Comparison of ENCODE assay signal across 19 mouse cellular contexts in genomic region chr10:96635472-96635871, GRCm38 (mm10). TPM values are rescaled to one million over a fixed set of nuclear protein-coding genes. Genes with fewer than 3 reads are reported as not detected.
A peak's percentile ranks its signal among the peaks of the same experiment; 100 is the strongest.
DNase-seq lines count a peak whose midpoint lies in the region; ATAC-seq lines count a peak whose summit lies in the region.
"Had no signal": no experiment of that assay in that cellular context is flagged by ENCODE, and none has a peak within 500 bp of the region (broad histone marks: within the 10 kb centered on the region; RNA-seq: fewer than 3 reads in every experiment).

No protein-coding gene starts in this region.

- DNase-seq in forebrain, embryonic 10.5 days (ENCODE audit: extremely low spot score, low spot score) = no peak
- DNase-seq in forebrain, embryonic 11.5 days (ENCODE audit: low spot score) = no peak
- DNase-seq in kidney, postnatal 14 days = no peak
- DNase-seq in CD4-positive helper T cell, adult 2 months (ENCODE audit: low read depth, low spot score) = peak; percentile 32
- no peak for DNase-seq in frontal cortex, adult 2 months (ENCODE audit: extremely low spot score in 1 of 2, low spot score in 1 of 2)
- no peak for DNase-seq in layer of hippocampus, adult 18-20 months (ENCODE audit: low spot score in 2 of 2)
- DNase-seq: adrenal gland, postnatal 25 days; cerebellum, postnatal 14 days; heart, adult 2 months; heart, postnatal 10 days; kidney, adult 8-10 months; lung, postnatal 4 days had no signal

- ATAC-seq in forebrain, embryonic 11.5 days (replicated peaks; ENCODE audit: low FRiP score) = no peak
- peak; percentile 74 for ATAC-seq in kidney, embryonic 16.5 days (ENCODE audit: low FRiP score, low TSS enrichment)
- ATAC-seq in intestine, embryonic 16.5 days = peak; percentile 36

- peaks cover 4% of the 10 kb centered on the region; the same call in 1 of the 2 replicates for H3K4me1 ChIP-seq in forebrain, embryonic 10.5 days
- no peaks in the 10 kb centered on the region for H3K4me1 ChIP-seq in forebrain, embryonic 11.5 days (replicated peaks; ENCODE audit: control insufficient read depth, insufficient read depth, low read length)
- H3K4me1 ChIP-seq in kidney, embryonic 16.5 days (ENCODE audit: insufficient read depth, low read length) = peaks cover 10% of the 10 kb centered on the region
- H3K4me1 ChIP-seq in intestine, embryonic 16.5 days (ENCODE audit: control insufficient read depth, insufficient read depth, low read length) = peaks cover 16% of the 10 kb centered on the region
- H3K4me1 ChIP-seq: limb, embryonic 13.5 days had no signal

- H3K4me3 ChIP-seq in forebrain, embryonic 10.5 days = no peak overlapping the region
- no peak overlapping the region for H3K4me3 ChIP-seq in forebrain, embryonic 11.5 days (ENCODE audit: low read depth, low read length)
- H3K4me3 ChIP-seq in kidney, embryonic 16.5 days (ENCODE audit: low read length) = no peak overlapping the region
- no peak overlapping the region for H3K4me3 ChIP-seq in intestine, embryonic 16.5 days (ENCODE audit: low read length)
- H3K4me3 ChIP-seq: embryonic facial prominence, embryonic 12.5 days; forebrain, embryonic 12.5 days; heart, adult 2 months; limb, embryonic 13.5 days; myocyte had no signal

- WGBS in forebrain, embryonic 10.5 days = 79% methylated on average over 4 of the region's 4 CpGs
- WGBS in forebrain, embryonic 11.5 days = 73% methylated on average over 4 of the region's 4 CpGs
- WGBS in kidney, embryonic 16.5 days = 10% methylated on average over 4 of the region's 4 CpGs
- WGBS in intestine, embryonic 16.5 days = 18% methylated on average over 4 of the region's 4 CpGs

- H3K27me3 ChIP-seq in forebrain, embryonic 10.5 days (ENCODE audit: poor library complexity, severe bottlenecking) = no peaks in the 10 kb centered on the region
- H3K27me3 ChIP-seq in forebrain, embryonic 11.5 days (ENCODE audit: control insufficient read depth, insufficient read depth, low read length) = no peaks in the 10 kb centered on the region
- no peaks in the 10 kb centered on the region for H3K27me3 ChIP-seq in kidney, embryonic 16.5 days (ENCODE audit: insufficient read depth, low read length)
- no peaks in the 10 kb centered on the region for H3K27me3 ChIP-seq in intestine, embryonic 16.5 days (replicated peaks; ENCODE audit: control insufficient read depth, insufficient read depth, low read length)
- H3K27me3 ChIP-seq: embryonic facial prominence, embryonic 12.5 days; forebrain, embryonic 12.5 days; limb, embryonic 13.5 days had no signal

- H3K36me3 ChIP-seq in forebrain, embryonic 10.5 days (replicated peaks) = peaks cover 11% of the 10 kb centered on the region
- H3K36me3 ChIP-seq in forebrain, embryonic 11.5 days (ENCODE audit: control insufficient read depth, insufficient read depth, low read length) = no peaks in the 10 kb centered on the region
- no peaks in the 10 kb centered on the region for H3K36me3 ChIP-seq in kidney, embryonic 16.5 days (ENCODE audit: insufficient read depth, low read length)
- no peaks in the 10 kb centered on the region for H3K36me3 ChIP-seq in intestine, embryonic 16.5 days (ENCODE audit: control insufficient read depth, insufficient read depth, low read length)
- H3K36me3 ChIP-seq: embryonic facial prominence, embryonic 12.5 days; forebrain, embryonic 12.5 days had no signal

- H3K9ac ChIP-seq in forebrain, embryonic 11.5 days (ENCODE audit: low read length) = no peak overlapping the region
- no peak overlapping the region for H3K9ac ChIP-seq in kidney, embryonic 16.5 days (replicated peaks; ENCODE audit: low read length)
- H3K9ac ChIP-seq in intestine, embryonic 16.5 days (ENCODE audit: low read depth, low read length) = no peak overlapping the region
- H3K9ac ChIP-seq: embryonic facial prominence, embryonic 12.5 days; forebrain, embryonic 12.5 days; limb, embryonic 13.5 days had no signal

- no peaks in the 10 kb centered on the region for H3K9me3 ChIP-seq in forebrain, embryonic 10.5 days
- H3K9me3 ChIP-seq in forebrain, embryonic 11.5 days (ENCODE audit: control insufficient read depth, low read length) = no peaks in the 10 kb centered on the region
- H3K9me3 ChIP-seq in kidney, embryonic 16.5 days (ENCODE audit: low read length) = no peaks in the 10 kb centered on the region
- H3K9me3 ChIP-seq in intestine, embryonic 16.5 days (ENCODE audit: control insufficient read depth, low read length) = no peaks in the 10 kb centered on the region
- H3K9me3 ChIP-seq: embryonic facial prominence, embryonic 12.5 days; forebrain, embryonic 12.5 days; limb, embryonic 13.5 days had no signal

- H3K27ac ChIP-seq in forebrain, embryonic 10.5 days = 0 out of 2 replicates have a peak overlapping the region, but pooled peaks have one; percentile 40
- H3K27ac ChIP-seq in forebrain, embryonic 11.5 days (ENCODE audit: low read depth, low read length) = no peak overlapping the region
- peak overlapping the region; percentile 18; the same call in 1 of the 2 replicates for H3K27ac ChIP-seq in kidney, embryonic 16.5 days (ENCODE audit: low read length)
- H3K27ac ChIP-seq in intestine, embryonic 16.5 days (ENCODE audit: low read length) = peak overlapping the region; percentile 57; the same call in 1 of the 2 replicates
- H3K27ac ChIP-seq: embryonic facial prominence, embryonic 12.5 days; forebrain, embryonic 12.5 days; heart, adult 2 months; limb, embryonic 13.5 days had no signal

- H3K4me2 ChIP-seq in forebrain, embryonic 11.5 days (ENCODE audit: low read depth, low read length, severe bottlenecking) = no peak overlapping the region
- H3K4me2 ChIP-seq in kidney, embryonic 16.5 days (replicated peaks; ENCODE audit: low read depth, low read length) = no peak overlapping the region
- no peak overlapping the region for H3K4me2 ChIP-seq in intestine, embryonic 16.5 days (ENCODE audit: low read depth, low read length)
- H3K4me2 ChIP-seq: embryonic facial prominence, embryonic 12.5 days; forebrain, embryonic 12.5 days; limb, embryonic 13.5 days; midbrain, embryonic 11.5 days had no signal

RNA-seq across cellular contexts. Expression of gene Btg1, which starts 18.7 kb away (rescaled TPM):
- 20.7 and 24.1 TPM in 2 replicates for polyA plus RNA-seq in forebrain, embryonic 10.5 days (2016; fragmentation: Nextera tagmentation; extraction: Ambion mirVana)
- 35.9 and 40.2 TPM in 2 replicates for polyA plus RNA-seq in forebrain, embryonic 11.5 days (2014; fragmentation: Nextera tagmentation; extraction: Ambion mirVana)
- 47.9 and 51.4 TPM in 2 replicates for polyA plus RNA-seq in kidney, embryonic 16.5 days (2015; fragmentation: Nextera tagmentation; extraction: Ambion mirVana)
- polyA plus RNA-seq in intestine, embryonic 16.5 days (2015; fragmentation: Nextera tagmentation; extraction: Ambion mirVana) = 43.2 and 43.9 TPM in 2 replicates
- 41.6 and 51.6 TPM in 2 replicates for polyA plus RNA-seq in frontal cortex, adult 2 months (2012; rRNA removed)
- total RNA-seq in layer of hippocampus, adult 18-20 months (2021) = 10 to 100 TPM; 56.3 to 60.6 TPM
